Mouse (Mus musculus) hindlimb bud, embryonic 11.5 days (tissue): ENCODE results near the gene Gemin4.
"Not testable (repeated sequence)": the region's sequence is repeated elsewhere in the genome, so short reads cannot be mapped to it uniquely, and the experiment has no call there.

ENCODE experiments used
- DNase-seq: peaks from one replicate; pipeline ENCODE4 v3.0.0-alpha.2; 2012; ENCODE audit warnings: low read depth, low spot score; ENCODE audit errors: extremely low spot score

Gemin4 gene

DNA sequence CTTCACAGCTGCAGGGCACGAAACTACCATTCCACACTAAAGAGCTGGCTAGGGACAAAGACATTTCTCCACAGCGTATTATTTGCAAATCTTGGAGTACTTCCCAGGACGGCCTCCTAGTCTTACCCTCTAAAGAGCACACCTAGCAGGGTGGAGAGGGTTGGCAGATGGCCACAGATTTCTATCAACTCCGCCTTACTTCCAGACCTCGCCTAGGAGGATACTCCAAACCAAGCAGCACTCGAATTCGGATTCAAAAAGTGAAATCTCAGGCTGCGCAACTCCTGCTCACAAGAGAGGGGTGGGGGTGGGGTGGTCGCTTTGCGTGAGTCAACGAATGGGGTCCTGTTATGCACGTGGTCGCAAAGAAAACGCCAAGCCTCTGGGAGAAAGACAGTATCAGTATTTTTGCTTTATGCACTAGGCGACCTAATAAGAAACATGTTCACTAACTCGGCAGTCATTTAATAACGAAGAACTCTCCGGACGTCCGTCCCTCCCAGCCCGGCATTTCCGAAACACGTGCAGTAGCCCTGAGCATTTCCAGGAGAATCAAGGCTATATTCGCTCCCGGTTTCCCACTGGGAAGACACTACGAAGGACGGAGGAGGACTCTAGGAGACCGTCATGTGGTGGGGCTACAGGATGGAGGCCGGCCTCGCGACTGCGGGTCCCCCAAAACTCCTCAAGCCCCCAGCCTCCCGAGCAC, 629 bp downstream of the Gemin4 start:
- no peak for DNase-seq

DNA sequence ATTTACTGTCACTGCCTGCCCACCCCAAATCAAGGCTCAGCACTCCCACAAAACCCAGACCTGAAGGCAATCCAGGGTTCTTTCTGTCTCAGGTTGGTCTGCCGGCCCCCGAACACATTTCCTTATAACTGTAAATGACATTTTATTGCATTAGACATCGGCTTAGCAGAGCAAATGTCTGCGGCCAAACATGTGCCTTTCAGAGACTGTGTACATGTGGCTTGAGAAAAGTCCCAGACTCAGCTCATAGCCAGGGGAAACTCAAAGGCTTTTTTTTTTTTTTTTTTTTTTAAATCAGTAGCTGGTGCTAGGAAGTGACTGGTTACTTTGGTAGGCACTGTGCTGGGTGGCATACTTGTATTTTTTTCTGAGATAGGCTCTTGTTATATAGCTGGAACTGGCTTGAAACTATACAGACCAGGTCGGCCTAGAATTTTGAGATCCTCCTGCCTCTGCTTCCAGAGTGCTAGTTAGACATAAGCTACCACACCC, 1.4 kb downstream of the Gemin4 start:
- no peak for DNase-seq

DNA sequence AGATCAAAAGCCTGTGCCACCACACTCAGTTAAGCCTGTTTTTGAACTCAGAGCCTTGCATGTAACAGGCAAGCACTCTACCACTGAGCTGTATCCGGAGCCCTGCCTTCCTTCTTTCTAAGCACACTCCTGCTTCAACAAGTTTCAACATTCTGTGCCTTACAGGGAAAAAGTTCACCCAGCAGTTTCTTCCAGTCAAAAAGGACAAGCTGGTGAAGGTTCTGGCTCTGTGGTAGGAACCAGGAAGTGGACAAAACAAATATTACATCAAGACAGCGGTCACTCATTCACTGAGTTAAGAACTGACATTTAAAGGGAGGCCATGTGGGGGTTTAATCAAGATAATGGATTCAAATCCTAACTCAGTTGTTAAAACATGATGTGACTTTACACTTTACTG, 2.5 kb downstream of the Gemin4 start:
- DNase-seq = no peak

DNA sequence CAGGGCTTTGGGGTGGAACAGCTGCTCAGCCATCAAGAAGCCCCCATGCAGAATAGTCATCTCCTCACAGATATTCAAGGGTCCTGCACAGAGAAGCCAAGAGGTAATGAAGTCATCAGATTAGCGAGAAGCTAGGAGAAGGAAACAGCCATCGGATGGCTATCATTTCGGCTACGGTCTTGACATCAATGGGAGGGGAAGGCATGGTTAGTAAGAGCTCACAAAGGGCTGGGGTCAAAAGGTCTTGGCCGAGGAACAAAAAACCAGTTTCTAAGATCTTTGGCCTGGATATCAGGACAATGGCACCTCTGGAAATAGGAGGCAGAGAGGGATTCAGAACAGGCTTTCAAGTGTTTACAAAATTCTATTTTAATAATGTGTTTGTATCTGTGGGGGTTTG, 3.6 kb downstream of the Gemin4 start:
- DNase-seq = no peak

DNA sequence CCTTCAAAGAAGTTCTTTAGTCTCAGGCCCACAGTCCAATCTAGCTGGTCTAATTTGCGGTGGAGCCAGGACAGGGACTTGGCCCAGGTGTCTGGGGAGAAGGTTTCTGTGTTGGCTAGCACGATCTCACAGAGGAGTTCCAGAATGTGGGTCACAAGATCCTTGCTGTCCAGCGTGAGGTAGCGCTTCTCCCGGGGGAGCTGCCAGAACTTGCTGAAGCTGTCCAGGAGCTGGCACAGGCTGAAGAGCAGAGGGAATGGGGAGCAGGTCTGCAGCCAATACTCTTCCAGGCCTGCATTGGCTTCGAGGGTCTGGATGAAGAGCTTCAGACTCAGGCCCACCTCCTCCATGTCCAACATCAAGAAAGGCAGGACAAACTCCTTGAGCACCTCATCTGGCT, 5.9 kb downstream of the Gemin4 start:
- not testable (repeated sequence) for DNase-seq

DNA sequence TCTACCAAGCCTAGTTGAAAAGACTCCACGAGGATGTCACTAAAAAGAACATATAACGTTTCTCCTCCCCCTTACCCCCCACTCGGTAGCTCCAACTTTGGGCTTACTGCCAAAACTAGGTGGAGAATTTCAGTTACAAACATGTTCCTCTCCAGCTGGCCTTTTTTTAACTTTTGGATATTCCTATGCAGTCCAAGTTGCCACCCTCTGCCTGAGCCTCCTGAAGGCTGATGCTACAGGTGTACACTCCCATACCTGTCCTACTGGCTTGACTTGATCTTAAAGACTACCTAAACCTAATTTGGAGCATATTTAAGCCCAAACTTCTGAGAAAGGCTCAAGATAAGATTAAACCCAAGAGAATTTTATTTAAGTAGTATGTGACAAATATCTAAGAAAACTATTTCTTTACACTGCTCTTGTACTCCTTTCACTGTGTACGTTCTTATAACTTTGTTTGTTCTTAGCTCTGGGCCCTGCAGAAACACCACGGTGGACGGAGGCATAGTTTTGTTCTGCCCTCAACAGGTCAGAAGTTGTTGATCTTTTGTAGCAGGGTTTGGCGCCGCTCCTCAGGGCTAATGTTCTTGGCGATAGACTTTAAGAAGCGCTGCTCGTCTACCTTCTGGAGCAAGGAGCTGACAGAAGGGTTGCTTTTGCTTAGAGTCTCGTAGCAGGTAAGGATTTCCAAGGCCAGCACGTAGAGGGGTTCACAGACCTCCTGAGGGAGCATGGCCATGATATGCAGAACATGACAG, 7.1 kb downstream of the Gemin4 start:
- no peak for DNase-seq

DNA sequence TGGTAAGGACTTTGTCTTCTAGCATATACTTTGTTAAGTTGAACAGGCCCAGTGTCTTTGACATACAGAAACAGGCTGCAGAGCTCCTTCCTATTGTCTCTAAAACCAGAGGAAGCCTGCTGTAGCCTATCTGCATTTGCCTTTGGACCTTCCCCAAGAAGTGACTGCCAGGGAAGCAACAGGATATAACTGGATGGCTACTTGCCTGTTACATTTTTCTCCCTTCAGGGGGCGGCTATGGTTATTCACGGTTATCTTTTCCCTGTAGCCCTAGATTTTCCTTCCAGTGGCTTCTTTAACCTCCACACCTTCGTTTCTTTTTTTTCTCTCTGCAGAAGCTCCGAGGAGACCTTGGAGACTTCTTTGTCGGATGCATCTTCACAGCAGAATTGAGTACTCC, 10.7 kb downstream of the Gemin4 start:
- no peak for DNase-seq

DNA sequence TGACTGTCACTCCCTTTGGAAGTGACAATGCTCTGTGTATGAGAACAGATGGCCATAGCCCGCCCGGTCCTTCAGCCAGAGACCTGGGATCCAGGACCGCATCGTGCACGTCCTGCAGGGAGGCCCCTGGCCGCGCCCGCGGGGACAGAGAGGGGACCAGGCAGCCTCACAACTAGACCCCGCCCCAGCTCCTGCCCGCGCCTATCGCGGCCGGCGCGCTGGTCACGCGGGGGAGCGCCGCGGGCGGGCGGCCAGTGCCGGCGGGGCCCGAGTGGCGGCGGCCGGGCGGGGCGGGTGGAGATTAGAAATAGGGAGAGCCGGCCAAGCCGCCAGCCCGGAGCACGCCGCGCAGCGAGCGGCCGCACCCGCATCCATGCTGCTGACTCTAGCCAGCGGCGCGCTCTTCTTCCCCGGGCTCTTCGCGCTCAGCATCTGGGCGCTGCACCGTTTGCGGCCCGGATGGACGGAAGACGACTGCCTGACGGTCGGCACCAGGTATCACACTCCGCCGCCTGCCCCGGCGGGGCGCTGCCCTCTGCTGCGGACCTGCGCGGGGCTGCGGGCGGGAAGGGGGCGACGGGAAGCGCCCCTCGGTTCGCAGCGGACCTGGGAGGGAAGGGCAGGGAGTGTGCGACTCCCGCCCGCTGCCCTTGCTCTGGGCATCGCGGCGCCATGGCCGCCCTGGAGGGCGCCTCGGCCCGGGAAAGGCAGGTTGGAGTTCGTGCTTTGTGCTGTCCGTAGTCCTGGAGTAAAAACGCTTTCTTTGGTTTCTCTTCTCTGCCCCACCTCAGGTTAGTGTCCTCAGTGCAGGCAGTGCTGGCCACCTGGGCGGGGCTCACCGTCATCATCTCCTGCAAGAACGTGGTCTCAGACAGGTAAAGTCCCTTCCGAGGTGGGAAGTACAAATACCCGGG, 15.4 kb downstream of the Gemin4 start:
- no peak for DNase-seq

DNA sequence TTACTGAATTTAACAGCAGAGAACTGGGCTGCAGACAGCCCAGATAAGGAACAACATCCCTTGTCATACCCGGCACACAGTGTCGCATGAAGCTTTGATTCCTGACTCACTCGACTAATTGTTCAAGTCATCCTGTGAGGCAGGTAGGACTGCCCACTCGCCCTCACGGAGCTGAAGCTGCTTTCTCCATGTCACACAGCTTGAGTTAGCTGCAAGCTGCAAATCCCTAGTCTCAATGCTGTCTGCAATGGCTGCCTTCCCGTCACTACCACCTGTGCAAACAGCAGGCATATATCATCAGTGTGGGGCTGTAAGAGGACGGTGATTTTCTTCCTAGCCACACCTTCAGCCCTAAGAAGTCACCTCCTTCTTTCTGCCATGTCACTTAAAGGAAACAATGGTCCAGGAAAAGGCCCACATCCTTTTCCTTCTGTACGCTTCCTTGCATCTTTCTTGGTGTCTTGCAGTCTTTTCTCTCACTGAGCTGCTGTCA, 20.4 kb downstream of the Gemin4 start:
- no peak for DNase-seq

DNA sequence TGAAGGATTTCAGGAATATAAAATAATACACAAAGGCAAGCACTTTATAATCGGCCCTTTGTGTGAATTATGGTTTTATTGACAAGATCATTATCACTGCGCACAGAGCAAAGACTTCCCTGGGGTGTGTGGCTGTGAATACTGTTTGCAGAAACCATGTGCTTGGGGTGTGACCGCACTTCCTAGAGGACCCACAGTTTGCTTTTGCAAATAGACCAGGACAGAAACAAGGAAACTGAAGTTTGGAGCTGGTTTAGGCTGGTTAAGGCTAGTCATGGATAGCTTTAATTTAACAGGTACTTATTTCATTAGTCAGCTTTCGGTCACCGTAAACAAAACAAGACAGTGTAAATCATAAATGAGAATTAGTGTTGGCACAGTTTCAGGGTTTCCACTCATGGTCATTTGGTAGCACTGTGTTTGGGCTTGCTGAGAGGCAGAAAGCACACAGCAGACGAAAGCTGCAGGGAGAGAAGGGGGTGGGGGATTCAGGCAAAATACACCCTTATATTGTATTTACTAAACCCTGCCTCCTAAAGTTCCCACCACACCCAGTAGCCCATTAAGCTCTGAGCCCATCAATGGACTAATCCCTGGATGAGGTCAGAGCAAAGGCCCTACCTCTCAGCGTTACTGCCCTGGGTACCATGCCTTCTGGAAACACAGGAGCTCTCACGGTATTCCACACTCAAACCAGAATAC, 21.0 kb downstream of the Gemin4 start:
- no peak for DNase-seq

DNA sequence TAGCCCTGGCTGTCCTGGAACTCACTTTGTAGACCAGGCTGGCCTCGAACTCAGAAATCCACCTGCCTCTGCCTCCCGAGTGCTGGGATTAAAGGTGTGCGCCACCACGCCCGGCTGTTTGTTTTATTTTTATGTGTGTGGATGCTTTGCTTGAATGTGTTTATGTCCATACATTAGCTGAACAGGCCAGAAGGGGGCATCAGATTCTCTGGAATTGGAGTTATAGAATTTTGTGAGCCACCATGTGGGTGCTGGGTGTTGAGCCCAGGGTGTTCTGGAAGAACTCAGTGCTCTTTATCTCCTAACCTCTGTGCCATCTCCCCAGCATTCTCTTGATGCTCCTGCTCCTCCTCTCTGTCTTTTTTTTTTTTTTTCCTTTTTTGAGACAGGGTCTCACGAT, 30.6 kb downstream of the Gemin4 start:
- no peak for DNase-seq

DNA sequence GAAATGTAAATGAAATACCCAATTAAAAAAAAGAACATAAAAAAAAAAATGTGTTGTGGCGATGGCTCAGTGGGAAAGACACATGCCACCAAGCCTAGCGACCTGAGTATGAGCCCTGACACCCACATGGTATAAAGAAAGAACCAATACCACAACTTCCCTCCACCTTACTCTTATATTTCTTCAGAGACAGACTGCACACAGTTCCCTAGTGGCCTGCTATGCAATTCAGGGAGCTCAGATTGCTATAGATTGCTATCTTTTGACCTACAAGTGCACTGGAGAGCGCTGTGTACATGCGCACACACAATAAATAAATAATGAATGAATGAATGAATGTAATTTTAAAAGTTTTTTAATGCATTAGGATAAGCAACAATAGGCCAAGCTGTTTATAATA, 33.7 kb downstream of the Gemin4 start:
- no peak for DNase-seq

DNA sequence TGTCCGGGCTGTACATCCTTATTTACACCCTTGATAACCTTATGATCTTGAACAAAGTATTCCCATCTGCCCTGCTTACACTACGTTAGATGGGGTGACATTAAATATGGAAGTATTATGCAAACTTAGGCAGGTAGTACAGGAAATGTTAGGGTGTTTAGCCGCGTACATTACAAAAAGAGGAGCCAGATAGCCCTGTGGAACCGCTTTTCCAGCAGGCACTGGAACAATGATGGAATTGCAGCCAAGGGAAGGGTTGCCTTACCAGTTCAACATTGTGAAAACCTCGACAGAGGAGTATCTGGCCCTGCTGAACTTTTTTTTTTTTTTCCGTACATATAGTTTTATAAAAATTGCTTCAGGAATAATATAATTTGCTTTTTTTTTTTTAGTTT, 37.3 kb downstream of the Gemin4 start:
- no peak for DNase-seq

DNA sequence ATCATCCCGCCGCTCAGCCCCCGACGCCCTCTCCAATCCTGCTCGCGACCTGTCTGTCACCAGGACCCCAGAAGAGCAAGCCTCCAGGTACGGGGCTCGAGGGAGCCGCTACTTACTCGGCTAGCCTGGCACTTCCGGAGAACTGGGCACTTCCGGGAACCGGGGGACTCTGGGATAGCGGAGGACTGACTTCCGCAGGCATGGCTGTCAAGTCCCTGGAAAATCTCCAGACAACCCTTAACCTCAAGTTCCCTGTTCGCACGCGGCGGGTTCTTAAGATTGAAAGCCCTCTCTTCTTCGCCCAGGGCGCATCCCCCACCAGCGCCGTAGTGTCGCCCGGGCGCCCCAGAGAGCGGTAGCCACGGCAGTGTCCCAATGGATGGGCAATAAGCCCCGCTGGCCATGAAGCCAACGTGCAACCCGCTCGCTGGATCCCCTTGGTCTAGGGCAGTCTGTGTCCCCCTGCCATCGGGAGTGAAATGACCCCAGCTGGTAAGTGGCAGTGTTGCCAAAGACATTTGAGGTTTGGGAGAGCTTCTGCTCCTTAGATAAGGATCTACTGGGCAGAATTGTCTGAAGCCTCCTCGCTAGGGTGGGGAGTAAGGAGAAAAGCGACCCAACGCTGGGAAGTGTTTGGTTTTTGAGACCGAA, 37.8 kb downstream of the Gemin4 start, which contains the start of the genes Vps53 and Fam57a:
Gene Vps53, minus strand, starts transcription at position 153 of the 651 bp plus-strand sequence.
Gene Fam57a, plus strand, starts transcription at position 177 of the 651 bp plus-strand sequence.
- no peak for DNase-seq

DNA sequence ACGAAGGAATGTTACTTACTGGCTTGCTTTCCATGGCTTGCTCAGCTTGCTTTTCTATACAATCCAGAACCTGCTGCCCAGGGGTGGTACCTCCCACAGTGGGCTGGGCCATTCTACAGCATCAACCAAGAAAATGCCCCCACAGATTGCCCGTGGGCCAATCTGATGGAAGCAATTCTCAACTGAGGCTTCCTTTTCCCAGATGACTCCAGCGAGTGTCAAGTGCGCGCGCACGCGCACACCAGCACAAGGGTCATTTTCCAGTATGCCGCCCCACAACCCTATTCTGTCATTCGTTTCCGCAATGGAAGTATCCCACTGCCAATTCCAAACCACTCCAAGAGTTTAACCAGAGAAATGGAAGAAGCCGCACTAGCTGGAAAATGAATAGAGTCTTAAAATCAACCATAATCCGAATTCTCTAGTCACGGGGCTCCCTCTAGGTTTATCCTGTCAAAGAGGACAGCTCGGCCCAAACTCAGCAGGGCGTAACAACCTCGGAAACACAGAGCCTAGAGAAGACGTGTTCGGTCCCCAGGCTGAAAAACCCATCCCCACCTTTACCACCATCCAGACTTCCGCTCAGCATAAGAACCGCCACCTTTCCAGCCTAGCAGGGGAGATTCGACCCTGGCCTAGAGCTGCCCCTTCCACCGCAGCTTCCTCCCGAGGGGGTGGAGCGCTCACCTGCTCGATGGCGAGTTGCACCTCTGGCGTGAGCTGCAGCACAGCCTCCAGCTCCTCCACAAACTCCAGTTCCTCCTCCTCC, 38.6 kb downstream of the Gemin4 start:
- DNase-seq = no peak

DNA sequence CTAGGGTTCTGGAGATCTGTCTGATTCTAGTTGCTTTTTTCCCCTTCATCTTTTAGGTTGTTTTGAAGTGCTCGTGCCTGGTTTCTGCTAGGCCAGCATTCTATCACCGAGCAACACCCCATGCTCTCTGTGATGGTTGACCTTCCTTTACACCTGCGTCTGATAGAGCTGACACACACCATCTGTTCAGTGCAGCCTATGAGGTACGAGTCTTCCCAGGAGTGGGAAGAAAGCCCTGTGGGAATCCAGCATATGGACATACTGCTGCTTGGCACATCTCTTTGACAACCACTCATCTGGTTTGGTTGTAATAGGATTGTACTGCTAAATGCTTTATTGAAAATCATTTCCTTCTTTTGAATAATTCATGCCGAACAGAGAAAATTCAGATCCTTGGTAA, 47.3 kb downstream of the Gemin4 start:
- DNase-seq = no peak

DNA sequence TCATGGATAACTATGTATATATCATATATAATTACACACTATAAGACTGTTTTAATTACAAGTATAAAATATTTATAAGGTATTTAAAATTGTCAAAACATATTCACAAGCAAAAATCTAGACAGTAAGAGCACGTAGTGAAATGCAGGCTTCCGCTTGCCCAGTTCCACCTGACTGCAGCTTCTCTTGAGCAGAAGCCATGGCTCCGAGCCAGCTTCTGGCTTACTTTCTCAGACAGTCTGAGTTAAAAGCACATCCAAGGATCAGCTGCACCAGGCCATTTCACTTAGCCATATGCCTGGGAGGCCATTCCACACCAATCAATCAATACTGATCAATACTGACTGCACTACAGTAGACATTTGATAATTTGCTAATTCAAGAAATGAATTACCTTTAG, 48.5 kb downstream of the Gemin4 start:
- DNase-seq = no peak

DNA sequence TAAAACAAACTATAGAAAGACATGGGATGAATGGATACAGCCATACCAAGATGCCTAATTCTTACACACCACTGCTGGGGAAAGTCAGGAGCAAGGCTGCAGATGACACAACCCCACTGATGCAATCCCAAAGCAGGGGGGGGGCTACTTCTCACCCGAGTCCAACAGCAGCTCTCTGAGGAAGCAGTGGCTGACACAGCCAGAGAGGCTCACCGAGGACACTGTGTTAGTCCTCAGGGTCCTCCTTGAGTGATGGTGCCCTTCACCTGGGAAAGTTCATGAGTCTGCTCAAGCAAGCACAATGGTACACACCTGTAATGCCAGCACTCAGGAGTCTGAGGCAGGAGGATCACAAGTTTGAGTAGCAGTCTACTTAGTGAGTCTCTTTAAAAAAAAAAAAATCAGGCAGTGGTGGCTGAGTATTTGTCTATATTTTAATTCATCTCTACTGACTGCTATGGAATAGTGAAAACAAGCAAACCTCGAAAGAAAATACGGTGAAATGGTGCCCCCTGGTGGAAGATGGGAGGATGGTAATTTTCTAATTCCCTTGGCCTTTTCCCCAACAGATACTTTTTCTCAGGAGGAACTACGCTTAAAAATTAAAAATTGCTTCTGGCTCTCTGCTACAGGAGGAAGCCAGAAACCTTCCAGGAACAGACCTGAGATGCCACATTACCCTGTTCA, 50.2 kb downstream of the Gemin4 start:
- DNase-seq = peak; percentile 73

DNA sequence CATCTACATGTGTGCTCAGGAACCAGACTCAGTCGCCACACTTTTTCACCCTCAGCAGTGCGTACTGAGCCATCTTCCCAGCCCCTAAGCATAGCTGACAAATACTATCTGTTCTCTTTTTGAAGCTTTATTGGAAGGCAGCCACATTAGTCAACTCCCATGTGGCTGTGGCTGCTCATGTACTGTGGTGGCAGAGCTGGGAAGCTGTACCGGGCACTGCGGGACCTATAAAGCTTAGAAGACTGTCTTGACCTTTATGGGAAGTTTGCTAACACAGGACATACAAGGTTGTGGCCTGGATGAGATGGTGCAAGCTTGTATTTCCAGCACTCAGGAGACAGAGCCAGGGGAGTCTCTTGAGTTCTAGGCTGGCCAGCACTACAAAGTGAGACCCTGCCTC, 50.8 kb downstream of the Gemin4 start:
- DNase-seq = no peak
